Mouse (Mus musculus) kidney, adult 2 months (tissue): ENCODE measurements around the gene Olfr181.

Source experiments
- CTCF ChIP-seq: fragments of 200-500 bp; conservative IDR thresholded peaks from 2 replicates; pipeline ENCODE4 v1.5.1; 2011; ENCODE audit warnings: low read depth, mild to moderate bottlenecking, control low read depth, low read length, moderate library complexity, mixed read lengths; ENCODE audit not compliant: insufficient read depth, insufficient read length
- POLR2A ChIP-seq: fragments of 200-500 bp; IDR thresholded peaks from one replicate; pipeline ENCODE4 v1.6.1; 2011; ENCODE audit warnings: low read depth, low read length, control low read depth

DNA sequence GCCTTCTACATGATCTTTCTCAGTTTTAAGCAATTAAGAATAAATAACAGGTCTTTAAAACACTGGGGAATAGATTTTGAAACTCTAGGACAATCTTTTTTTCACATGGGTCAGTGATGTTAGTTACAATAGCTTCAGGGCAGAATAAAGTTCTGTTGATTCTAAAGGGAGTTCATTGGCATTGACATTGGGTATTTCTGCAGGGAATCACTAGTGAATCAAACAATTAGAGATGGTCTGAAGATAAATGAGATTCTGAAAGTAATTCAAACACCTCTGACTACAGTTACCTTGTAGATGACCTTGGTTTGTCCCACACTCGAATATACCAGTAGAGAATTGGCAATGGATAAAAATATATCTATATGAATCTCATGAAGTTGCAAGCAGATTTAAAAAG, at the start of gene Olfr181:
- no peak for TF ChIP-seq POLR2A
- no peak for TF ChIP-seq CTCF
